Mouse (Mus musculus) hindbrain, postnatal 0 days (tissue): Measurements from ENCODE around the gene Cux2. TPM values are rescaled to one million over a fixed set of nuclear protein-coding genes. Genes with fewer than 3 reads are reported as not detected.

ENCODE experiments used
- ATAC-seq: fragments of 200-750 bp; cut with Nextera tagmentation; 2 replicates; pipeline ENCODE4 v1.8.0; 2017; ENCODE audit warnings: mild to moderate bottlenecking, moderate TSS enrichment, moderate library complexity
- DNase-seq: peaks from one replicate; pipeline ENCODE4 v3.0.0-alpha.2; 2015; ENCODE audit warnings: low spot score
- H3K27ac ChIP-seq: fragments of 300-500 bp; sonication (generic); 2 replicates; pipeline ENCODE4 v1.5.1; 2014; ENCODE audit warnings: mild to moderate bottlenecking
- H3K27me3 ChIP-seq: fragments of 300-500 bp; sonication (generic); 2 replicates; pipeline ENCODE4 v1.6.1; 2014; ENCODE audit warnings: low read length, mixed read lengths; ENCODE audit not compliant: insufficient read depth
- H3K36me3 ChIP-seq: fragments of 300-500 bp; sonication (generic); 2 replicates; pipeline ENCODE4 v1.6.1; 2014; ENCODE audit warnings: low read length, mixed read lengths; ENCODE audit not compliant: insufficient read depth
- H3K4me1 ChIP-seq: fragments of 300-500 bp; sonication (generic); 2 replicates; pipeline ENCODE4 v1.6.1; 2014; ENCODE audit warnings: antibody characterized with exemption, low read length, mixed read lengths; ENCODE audit not compliant: insufficient read depth
- H3K4me2 ChIP-seq: fragments of 300-500 bp; sonication (generic); 2 replicates; pipeline ENCODE4 v1.6.1; 2014; ENCODE audit warnings: low read depth, mild to moderate bottlenecking, low read length, moderate library complexity, mixed read lengths
- H3K4me3 ChIP-seq: fragments of 300-500 bp; sonication (generic); 2 replicates; pipeline ENCODE4 v1.5.1; 2014; ENCODE audit warnings: low read length
- H3K9ac ChIP-seq: fragments of 300-500 bp; sonication (generic); replicated peaks from 2 replicates; pipeline ENCODE4 v1.6.1; 2014; ENCODE audit warnings: mild to moderate bottlenecking, low read length, moderate library complexity, mixed read lengths
- H3K9me3 ChIP-seq: fragments of 300-500 bp; sonication (generic); 2 replicates; pipeline ENCODE4 v1.6.1; 2016; ENCODE audit warnings: low read length, mixed read lengths
- CTCF ChIP-seq: IDR thresholded peaks from 2 replicates; pipeline ENCODE4 v1.5.1; 2016; ENCODE audit warnings: antibody characterized with exemption, control low read depth, low read depth
- WGBS: fragments of 180-500 bp; shearing (Covaris S2); extraction: QIAGEN DNeasy Blood & Tissue Kit; methylation state at CpG from one replicate; pipeline ENCODE4 v1.1.7; 2014; 5-methylcytosine and 5-hydroxymethylcytosine counted together
- polyA plus RNA-seq: library from polyadenylated mRNA; unstranded; fragments of >200 nt; fragmentation: Nextera tagmentation; extraction: Ambion mirVana; gene quantifications from 2 replicates; pipeline ENCODE4 v1.2.1, GENCODE M21; 2015
- total RNA-seq: library from RNA; depleted of rRNA; stranded (reverse); fragments of >200 nt; gene quantifications from 2 replicates; pipeline ENCODE4 v1.2.3, GENCODE M21; 2014

Gene Cux2
- total and polyA plus RNA-seq, 2 experiments from 2014 or later: 15.2 to 35.4 TPM

GRCm38 (mm10) chr5:121875041-121875440, 174.9 kb downstream of the Cux2 start:
- DNase-seq: no peak
- 93% methylated on average over 12 of the region's 12 CpGs for WGBS

GRCm38 (mm10) chr5:121872158-121872557, 177.7 kb downstream of the Cux2 start:
- Histone ChIP-seq H3K4me3 (no peak overlapping the region), H3K36me3 (peaks cover 5% of the 10 kb centered on the region; the same call in 1 of the 2 replicates), H3K27ac (no peak overlapping the region), H3K9me3 (no peaks in the 10 kb centered on the region), H3K27me3 (no peaks in the 10 kb centered on the region), H3K4me2 (no peak overlapping the region), H3K9ac (no peak overlapping the region), H3K4me1 (no peaks in the 10 kb centered on the region)
- DNase-seq (peak; percentile 91), ATAC-seq (peak; percentile 57)
- 12% methylated on average over 4 of the region's 4 CpGs for WGBS
- peak; percentile 99 for TF ChIP-seq CTCF

More at GRCm38 (mm10) chr5:121875041-121875440, 174.9 kb downstream of the Cux2 start:
- Histone ChIP-seq H3K4me2 (no peak overlapping the region), H3K27ac (no peak overlapping the region), H3K4me3 (no peak overlapping the region), H3K9me3 (no peaks in the 10 kb centered on the region), H3K4me1 (no peaks in the 10 kb centered on the region), H3K27me3 (no peaks in the 10 kb centered on the region), H3K9ac (no peak overlapping the region), H3K36me3 (no peaks in the 10 kb centered on the region; the same call in 1 of the 2 replicates)
- no peak for TF ChIP-seq CTCF
- no peak for ATAC-seq

GRCm38 (mm10) chr5:121871515-121872030, 178.3 kb downstream of the Cux2 start:
- no peak for TF ChIP-seq CTCF
- Histone ChIP-seq H3K36me3 (peaks cover 5% of the 10 kb centered on the region; the same call in 1 of the 2 replicates), H3K4me2 (no peak overlapping the region), H3K27me3 (no peaks in the 10 kb centered on the region), H3K4me3 (no peak overlapping the region), H3K27ac (no peak overlapping the region), H3K4me1 (no peaks in the 10 kb centered on the region), H3K9me3 (no peaks in the 10 kb centered on the region), H3K9ac (no peak overlapping the region)
- ATAC-seq (no peak), DNase-seq (no peak)
- WGBS: 85% methylated on average over 13 of the region's 13 CpGs

- H3K4me1 ChIP-seq: no peaks in the 10 kb centered on the region
- ATAC-seq: no peak
- no peak overlapping the region for H3K4me2 ChIP-seq
- H3K36me3 ChIP-seq: peaks cover 5% of the 10 kb centered on the region; the same call in 1 of the 2 replicates
- no peak for TF ChIP-seq CTCF
- no peak overlapping the region for H3K27ac ChIP-seq
- no peak for DNase-seq
- 80% methylated on average over 6 of the region's 6 CpGs for WGBS
- H3K27me3 ChIP-seq: no peaks in the 10 kb centered on the region
- no peak overlapping the region for H3K9ac ChIP-seq
- no peak overlapping the region for H3K4me3 ChIP-seq
- no peaks in the 10 kb centered on the region for H3K9me3 ChIP-seq
Measured at GRCm38 (mm10) chr5:121870832-121871231, 179.1 kb downstream of the Cux2 start.

GRCm38 (mm10) chr5:121867963-121868362, 181.9 kb downstream of the Cux2 start:
- no peak for TF ChIP-seq CTCF
- Histone ChIP-seq H3K27me3 (no peaks in the 10 kb centered on the region), H3K4me2 (no peak overlapping the region), H3K4me1 (no peaks in the 10 kb centered on the region), H3K4me3 (no peak overlapping the region), H3K36me3 (peaks cover 5% of the 10 kb centered on the region; the same call in 1 of the 2 replicates), H3K27ac (no peak overlapping the region), H3K9ac (no peak overlapping the region), H3K9me3 (no peaks in the 10 kb centered on the region)
- WGBS: 76% methylated on average over 5 of the region's 5 CpGs
- no peak for ATAC-seq
- DNase-seq: no peak

- H3K36me3 ChIP-seq: peaks cover 12% of the 10 kb centered on the region; the same call in 1 of the 2 replicates
- no peak overlapping the region for H3K9ac ChIP-seq
- no peak overlapping the region for H3K4me3 ChIP-seq
- ATAC-seq (no peak), DNase-seq (no peak)
- TF ChIP-seq CTCF: no peak
- 17% methylated on average over 10 of the region's 11 CpGs for WGBS
- no peak overlapping the region for H3K4me2 ChIP-seq
- no peaks in the 10 kb centered on the region for H3K4me1 ChIP-seq
- 0 out of 2 replicates have a peak, but pooled peaks cover 5% of the 10 kb centered on the region for H3K9me3 ChIP-seq
- H3K27ac ChIP-seq: no peak overlapping the region
- no peaks in the 10 kb centered on the region for H3K27me3 ChIP-seq
Measured at GRCm38 (mm10) chr5:121864330-121864729, 185.6 kb downstream of the Cux2 start.

- H3K27me3 ChIP-seq: no peaks in the 10 kb centered on the region
- no peak overlapping the region for H3K9ac ChIP-seq
- no peak for ATAC-seq
- H3K9me3 ChIP-seq: 0 out of 2 replicates have a peak, but pooled peaks cover 5% of the 10 kb centered on the region
- no peak for TF ChIP-seq CTCF
- H3K27ac ChIP-seq: no peak overlapping the region
- no peaks in the 10 kb centered on the region for H3K4me1 ChIP-seq
- H3K36me3 ChIP-seq: peaks cover 9% of the 10 kb centered on the region; the same call in 1 of the 2 replicates
- no peak for DNase-seq
- H3K4me3 ChIP-seq: no peak overlapping the region
- H3K4me2 ChIP-seq: no peak overlapping the region
- 54% methylated on average over 5 of the region's 5 CpGs for WGBS
Measured at GRCm38 (mm10) chr5:121861964-121862363, 187.9 kb downstream of the Cux2 start.
